Mouse (Mus musculus): Measurements from ENCODE around the gene Oprl1. TPM values are rescaled to one million over a fixed set of nuclear protein-coding genes. Genes with fewer than 3 reads are reported as not detected.

Oprl1 gene
- polyA plus RNA-seq, 1 experiment from 2014 or later, result 105 TPM

DNA sequence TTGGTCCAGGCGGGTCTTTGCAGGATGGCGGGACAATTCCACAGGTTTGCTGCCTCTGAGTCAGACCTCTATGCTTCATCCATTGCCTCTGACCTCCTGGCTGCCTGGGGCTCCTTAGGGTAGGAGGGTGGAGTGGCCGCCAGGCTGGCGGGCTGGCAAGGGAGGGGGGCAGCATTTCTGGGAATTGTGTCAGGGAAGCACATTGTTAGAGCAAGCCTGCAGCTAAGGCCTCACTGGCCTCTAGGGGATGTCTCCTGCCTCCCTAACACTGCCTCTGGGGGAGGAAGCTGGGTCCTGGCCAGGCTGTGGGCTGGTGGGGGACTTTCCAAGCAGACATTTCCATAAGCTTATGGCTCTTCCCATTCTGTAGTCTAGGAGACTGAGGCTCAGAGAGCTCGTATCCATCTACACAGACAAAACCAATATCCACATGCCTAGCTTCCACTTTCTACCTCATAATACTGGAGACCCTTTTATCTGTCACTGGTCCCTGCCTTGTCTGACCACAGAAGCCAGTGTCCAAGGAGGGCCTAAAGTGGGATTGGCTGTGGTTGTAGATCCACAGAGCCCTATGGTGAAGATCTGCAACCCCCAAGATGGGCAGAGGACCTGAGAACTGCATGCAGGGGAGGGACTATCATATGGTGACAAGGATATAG lies 37.6 kb upstream of the Oprl1 start:
- H3K9me3 ChIP-seq (ENCODE audit: control insufficient read depth, low read length), result no peaks in the 10 kb centered on the region
- H3K4me2 ChIP-seq (ENCODE audit: low read depth, low read length), result no peak overlapping the region
- no peak overlapping the region for H3K9ac ChIP-seq (replicated peaks; ENCODE audit: low read depth, low read length)
- peaks cover 9% of the 10 kb centered on the region for H3K4me1 ChIP-seq (ENCODE audit: control insufficient read depth, insufficient read depth, low read length)
- no peaks in the 10 kb centered on the region for H3K36me3 ChIP-seq (ENCODE audit: control insufficient read depth, insufficient read depth, low read length)
- H3K27me3 ChIP-seq (ENCODE audit: control insufficient read depth, insufficient read depth, low read length), result peaks cover 5% of the 10 kb centered on the region
- no peak overlapping the region for H3K4me3 ChIP-seq (ENCODE audit: low read depth, low read length)
- ATAC-seq (ENCODE audit: low read depth), result no peak
- H3K27ac ChIP-seq (ENCODE audit: low read depth, low read length), result no peak overlapping the region
- WGBS, result 65% methylated on average over 5 of the region's 5 CpGs

DNA sequence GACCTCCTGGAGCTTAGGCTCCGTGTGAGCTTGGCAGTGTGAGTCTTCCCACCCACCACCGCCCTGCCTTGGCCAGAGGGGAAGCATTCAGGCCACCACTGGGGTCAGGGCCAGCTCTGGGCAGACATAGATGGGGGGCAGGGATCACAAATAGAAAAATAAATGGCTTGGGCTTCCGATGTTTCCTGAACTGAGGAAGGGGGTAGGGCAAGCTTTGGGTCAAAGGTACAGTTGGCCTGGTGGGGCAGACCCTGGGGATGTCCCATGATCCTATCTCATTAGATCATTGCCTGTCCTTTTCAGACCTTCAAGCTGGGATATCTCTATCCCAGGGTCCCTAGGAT lies 37.1 kb upstream of the Oprl1 start:
- Histone ChIP-seq H3K27me3 (ENCODE audit: control insufficient read depth, insufficient read depth, low read length) (peaks cover under 1% of the 10 kb centered on the region; the same call in 1 of the 2 replicates), H3K36me3 (ENCODE audit: control insufficient read depth, insufficient read depth, low read length) (no peaks in the 10 kb centered on the region), H3K27ac (ENCODE audit: low read depth, low read length) (no peak overlapping the region), H3K4me3 (ENCODE audit: low read depth, low read length) (no peak overlapping the region), H3K9ac (replicated peaks; ENCODE audit: low read depth, low read length) (no peak overlapping the region), H3K4me2 (ENCODE audit: low read depth, low read length) (no peak overlapping the region), H3K9me3 (ENCODE audit: control insufficient read depth, low read length) (no peaks in the 10 kb centered on the region), H3K4me1 (ENCODE audit: control insufficient read depth, insufficient read depth, low read length) (peaks cover 9% of the 10 kb centered on the region)
- no peak for ATAC-seq (ENCODE audit: low read depth)
- WGBS, result 65% methylated on average over 3 of the region's 3 CpGs

DNA sequence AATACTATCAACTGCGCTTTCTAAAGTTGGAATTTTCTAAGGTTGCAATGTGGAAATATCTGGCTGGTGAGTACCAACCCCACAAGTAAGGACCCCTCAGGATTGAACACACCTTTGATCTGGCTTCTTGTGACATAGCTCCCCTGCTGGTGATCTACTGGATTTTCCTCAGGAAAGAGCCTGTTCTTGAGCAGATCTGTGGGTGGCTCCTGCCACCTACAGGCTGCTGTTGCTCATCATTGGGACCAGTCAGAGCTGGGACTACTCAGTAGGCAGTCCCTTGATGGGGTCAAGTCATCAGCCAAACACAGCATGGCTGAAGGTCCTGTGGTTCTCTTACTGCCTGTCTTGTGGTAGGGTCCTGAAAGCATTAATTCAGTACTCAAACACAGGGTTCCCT lies 36.0 kb upstream of the Oprl1 start:
- WGBS, result 44% methylated on average over 1 of the region's 1 CpGs
- Histone ChIP-seq H3K4me3 (ENCODE audit: low read depth, low read length) (no peak overlapping the region), H3K9ac (replicated peaks; ENCODE audit: low read depth, low read length) (no peak overlapping the region), H3K9me3 (ENCODE audit: control insufficient read depth, low read length) (no peaks in the 10 kb centered on the region), H3K36me3 (ENCODE audit: control insufficient read depth, insufficient read depth, low read length) (no peaks in the 10 kb centered on the region), H3K27ac (ENCODE audit: low read depth, low read length) (no peak overlapping the region), H3K27me3 (ENCODE audit: control insufficient read depth, insufficient read depth, low read length) (no peaks in the 10 kb centered on the region), H3K4me1 (ENCODE audit: control insufficient read depth, insufficient read depth, low read length) (peaks cover 9% of the 10 kb centered on the region), H3K4me2 (ENCODE audit: low read depth, low read length) (no peak overlapping the region)
- ATAC-seq (ENCODE audit: low read depth), result peak; percentile 64; the same call in 1 of the 2 replicates

DNA sequence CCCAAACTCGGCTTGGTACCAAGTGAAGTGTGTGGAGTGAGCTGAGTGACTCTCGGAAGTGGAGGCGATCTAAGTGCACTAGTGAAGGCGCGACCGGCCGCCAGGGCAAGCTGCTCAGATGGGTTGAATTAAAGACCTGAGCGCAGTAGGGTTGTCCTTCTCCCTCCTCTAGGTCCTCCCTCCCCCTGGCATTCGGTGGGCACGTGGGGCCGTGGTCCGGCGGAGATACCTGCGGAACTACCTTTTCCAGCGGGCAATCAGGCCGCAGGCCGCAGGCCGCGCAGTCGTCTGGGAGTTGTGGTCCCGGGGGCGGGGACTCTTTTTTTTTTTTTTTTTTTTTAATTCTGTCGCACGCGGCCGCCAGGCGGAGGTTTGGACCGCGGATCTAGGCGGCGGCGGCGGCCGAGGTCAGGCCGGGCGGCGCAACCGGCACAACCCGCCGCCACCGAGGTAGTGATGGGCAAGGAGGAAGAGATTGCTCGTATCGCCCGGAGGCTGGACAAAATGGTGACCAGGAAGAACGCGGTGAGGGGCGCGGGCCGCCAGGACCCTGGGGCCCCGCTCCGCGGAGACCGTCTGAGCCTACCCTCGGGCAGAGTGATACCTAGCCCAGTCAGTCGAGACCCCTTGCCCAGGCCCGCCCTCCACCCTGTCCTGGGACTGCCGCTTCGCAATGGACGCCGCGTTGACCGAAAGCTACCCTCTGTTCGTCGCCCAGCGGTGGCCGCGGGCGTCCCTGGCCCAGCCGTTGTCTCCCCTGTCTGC lies 34.7 kb upstream of the Oprl1 start, which contains the start of gene Tcea2:
Tcea2 (plus strand) TSS at position 360 of the 765 bp plus-strand sequence.
- Histone ChIP-seq H3K36me3 (ENCODE audit: control insufficient read depth, insufficient read depth, low read length) (no peaks in the 10 kb centered on the region), H3K27ac (ENCODE audit: low read depth, low read length) (peak within 1 kb of the TSS; percentile 60), H3K9me3 (ENCODE audit: control insufficient read depth, low read length) (no peaks in the 10 kb centered on the region), H3K27me3 (ENCODE audit: control insufficient read depth, insufficient read depth, low read length) (no peaks in the 10 kb centered on the region), H3K4me2 (ENCODE audit: low read depth, low read length) (peak within 1 kb of the TSS; percentile 94), H3K9ac (replicated peaks; ENCODE audit: low read depth, low read length) (peak within 1 kb of the TSS; percentile 84), H3K4me1 (ENCODE audit: control insufficient read depth, insufficient read depth, low read length) (peaks cover 9% of the 10 kb centered on the region), H3K4me3 (ENCODE audit: low read depth, low read length) (peak within 1 kb of the TSS; percentile 61)
- peak; percentile 65 for ATAC-seq (ENCODE audit: low read depth)
- under 1% methylated on average over 64 of the region's 69 CpGs for WGBS

DNA sequence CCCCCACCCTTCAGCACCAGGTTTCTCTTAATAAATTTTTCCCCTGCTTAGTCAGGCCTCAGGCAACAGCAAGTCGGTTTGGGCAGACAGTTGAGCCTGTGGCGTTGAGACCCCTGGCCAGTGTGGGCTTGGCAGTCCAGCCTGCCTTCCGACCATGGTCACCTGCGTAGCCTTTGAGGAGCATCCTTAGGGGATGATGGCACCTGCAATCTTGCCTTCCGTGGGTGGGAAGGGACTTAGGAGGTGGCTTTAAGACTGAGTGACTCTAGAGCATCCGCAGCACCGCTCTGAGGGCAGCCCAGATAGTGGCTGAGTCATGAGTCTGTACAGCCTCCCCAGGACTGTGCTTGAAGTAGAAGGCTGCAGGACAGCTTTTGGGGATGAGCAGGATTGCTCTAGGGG lies 34.1 kb upstream of the Oprl1 start:
- peak; percentile 44 for ATAC-seq (ENCODE audit: low read depth)
- Histone ChIP-seq H3K9me3 (ENCODE audit: control insufficient read depth, low read length) (no peaks in the 10 kb centered on the region), H3K4me3 (ENCODE audit: low read depth, low read length) (peak overlapping the region; percentile 61), H3K36me3 (ENCODE audit: control insufficient read depth, insufficient read depth, low read length) (no peaks in the 10 kb centered on the region), H3K4me2 (ENCODE audit: low read depth, low read length) (peak overlapping the region; percentile 94), H3K4me1 (ENCODE audit: control insufficient read depth, insufficient read depth, low read length) (peaks cover 9% of the 10 kb centered on the region), H3K27ac (ENCODE audit: low read depth, low read length) (peak overlapping the region; percentile 60; the same call in 1 of the 2 replicates), H3K27me3 (ENCODE audit: control insufficient read depth, insufficient read depth, low read length) (no peaks in the 10 kb centered on the region), H3K9ac (replicated peaks; ENCODE audit: low read depth, low read length) (peak overlapping the region; percentile 84)
- 22% methylated on average over 7 of the region's 7 CpGs for WGBS

DNA sequence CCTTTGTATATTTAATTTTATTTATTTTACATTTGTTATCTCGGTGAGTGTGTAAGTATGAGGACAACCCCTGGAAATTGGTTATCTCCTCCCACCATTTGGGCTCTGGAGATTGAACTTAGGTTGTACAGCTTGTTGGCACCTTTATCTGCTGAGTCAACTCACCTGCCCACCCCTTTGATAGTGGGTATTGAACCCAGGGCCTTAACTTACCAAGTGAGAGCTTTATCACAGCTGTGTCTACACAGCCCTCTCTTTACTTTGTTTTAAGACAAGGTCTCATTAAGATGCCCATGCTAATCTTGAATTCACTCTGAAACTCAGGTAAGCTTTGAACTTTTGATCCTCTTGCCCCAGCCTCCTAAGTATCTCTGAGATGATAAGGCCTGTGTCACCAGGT lies 32.8 kb upstream of the Oprl1 start:
- Histone ChIP-seq H3K4me1 (ENCODE audit: control insufficient read depth, insufficient read depth, low read length) (peaks cover 9% of the 10 kb centered on the region), H3K27ac (ENCODE audit: low read depth, low read length) (no peak overlapping the region), H3K9me3 (ENCODE audit: control insufficient read depth, low read length) (no peaks in the 10 kb centered on the region), H3K4me2 (ENCODE audit: low read depth, low read length) (no peak overlapping the region), H3K36me3 (ENCODE audit: control insufficient read depth, insufficient read depth, low read length) (peaks cover 9% of the 10 kb centered on the region; the same call in 1 of the 2 replicates), H3K9ac (replicated peaks; ENCODE audit: low read depth, low read length) (no peak overlapping the region), H3K27me3 (ENCODE audit: control insufficient read depth, insufficient read depth, low read length) (no peaks in the 10 kb centered on the region), H3K4me3 (ENCODE audit: low read depth, low read length) (no peak overlapping the region)
- 89% methylated on average over 1 of the region's 1 CpGs for WGBS
- no peak for ATAC-seq (ENCODE audit: low read depth)

DNA sequence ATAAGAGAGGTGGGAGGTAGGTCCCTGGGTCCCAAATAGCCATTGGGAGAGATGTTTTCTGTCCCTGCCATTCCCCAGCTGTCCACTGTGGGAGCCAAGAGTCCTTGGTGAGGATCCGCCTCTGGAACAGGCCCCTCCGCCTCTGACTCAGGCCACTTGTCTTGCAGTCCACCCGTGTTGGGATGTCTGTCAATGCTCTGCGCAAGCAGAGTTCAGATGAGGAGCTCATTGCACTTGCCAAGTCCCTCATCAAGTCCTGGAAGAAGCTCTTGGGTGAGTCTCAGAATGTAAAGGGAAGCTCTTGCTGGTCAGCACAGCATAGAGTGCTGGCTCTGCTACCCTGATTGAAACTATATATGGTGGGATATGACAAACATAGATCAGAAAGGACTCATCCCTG lies 31.4 kb upstream of the Oprl1 start:
- H3K4me2 ChIP-seq (ENCODE audit: low read depth, low read length), result no peak overlapping the region
- H3K9ac ChIP-seq (replicated peaks; ENCODE audit: low read depth, low read length), result no peak overlapping the region
- no peak for ATAC-seq (ENCODE audit: low read depth)
- peaks cover 9% of the 10 kb centered on the region for H3K4me1 ChIP-seq (ENCODE audit: control insufficient read depth, insufficient read depth, low read length)
- H3K36me3 ChIP-seq (ENCODE audit: control insufficient read depth, insufficient read depth, low read length), result peaks cover 16% of the 10 kb centered on the region; the same call in 1 of the 2 replicates
- no peaks in the 10 kb centered on the region for H3K9me3 ChIP-seq (ENCODE audit: control insufficient read depth, low read length)
- H3K4me3 ChIP-seq (ENCODE audit: low read depth, low read length), result no peak overlapping the region
- no peaks in the 10 kb centered on the region for H3K27me3 ChIP-seq (ENCODE audit: control insufficient read depth, insufficient read depth, low read length)
- 80% methylated on average over 4 of the region's 4 CpGs for WGBS
- H3K27ac ChIP-seq (ENCODE audit: low read depth, low read length), result no peak overlapping the region

DNA sequence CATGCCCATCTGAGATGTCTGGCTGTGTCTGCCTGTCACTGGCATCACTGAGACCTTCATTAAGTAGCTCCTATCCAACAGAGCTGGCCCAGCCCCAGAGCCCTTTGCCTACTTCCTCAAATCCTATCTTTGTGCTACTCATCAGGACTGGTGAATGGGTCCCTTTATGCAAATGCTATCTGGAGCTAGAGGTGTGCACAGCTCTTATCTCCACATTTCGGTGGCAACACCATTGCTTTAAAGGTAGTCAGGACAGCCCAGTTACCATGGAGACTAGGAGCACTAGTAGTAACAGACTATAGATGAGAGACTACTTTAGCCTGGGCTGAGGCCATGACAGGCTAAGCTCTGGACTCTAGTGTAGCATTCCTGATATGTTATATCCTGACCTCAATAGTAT lies 30.1 kb upstream of the Oprl1 start:
- H3K27ac ChIP-seq (ENCODE audit: low read depth, low read length), result no peak overlapping the region
- no peak overlapping the region for H3K4me2 ChIP-seq (ENCODE audit: low read depth, low read length)
- H3K27me3 ChIP-seq (ENCODE audit: control insufficient read depth, insufficient read depth, low read length), result no peaks in the 10 kb centered on the region
- peaks cover 5% of the 10 kb centered on the region for H3K4me1 ChIP-seq (ENCODE audit: control insufficient read depth, insufficient read depth, low read length)
- WGBS, result 97% methylated on average over 1 of the region's 1 CpGs
- no peak overlapping the region for H3K4me3 ChIP-seq (ENCODE audit: low read depth, low read length)
- H3K9ac ChIP-seq (replicated peaks; ENCODE audit: low read depth, low read length), result no peak overlapping the region
- H3K9me3 ChIP-seq (ENCODE audit: control insufficient read depth, low read length), result no peaks in the 10 kb centered on the region
- H3K36me3 ChIP-seq (ENCODE audit: control insufficient read depth, insufficient read depth, low read length), result peaks cover 27% of the 10 kb centered on the region; the same call in 1 of the 2 replicates
- ATAC-seq (ENCODE audit: low read depth), result no peak

DNA sequence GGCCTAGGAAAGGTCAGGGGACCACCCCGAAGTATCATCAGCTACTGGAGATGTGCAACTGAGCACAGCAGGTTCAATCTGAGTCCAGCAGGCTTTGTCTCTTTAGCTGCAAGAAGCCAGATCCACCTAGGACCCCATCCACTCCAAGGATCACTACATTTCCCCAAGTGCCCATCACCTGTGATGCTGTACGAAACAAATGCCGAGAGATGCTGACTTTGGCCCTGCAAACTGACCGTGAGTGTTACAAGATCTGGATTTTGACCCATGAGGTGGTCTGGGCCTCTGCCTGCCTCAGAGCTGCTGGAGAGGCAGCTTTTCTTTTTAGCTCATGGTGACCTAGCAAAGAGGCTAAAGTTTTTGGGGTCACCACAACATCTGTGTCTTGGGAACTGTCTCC lies 29.1 kb upstream of the Oprl1 start:
- ATAC-seq (ENCODE audit: low read depth), result no peak
- Histone ChIP-seq H3K4me3 (ENCODE audit: low read depth, low read length) (no peak overlapping the region), H3K36me3 (ENCODE audit: control insufficient read depth, insufficient read depth, low read length) (peaks cover 27% of the 10 kb centered on the region; the same call in 1 of the 2 replicates), H3K4me1 (ENCODE audit: control insufficient read depth, insufficient read depth, low read length) (peaks cover 4% of the 10 kb centered on the region), H3K27me3 (ENCODE audit: control insufficient read depth, insufficient read depth, low read length) (no peaks in the 10 kb centered on the region), H3K4me2 (ENCODE audit: low read depth, low read length) (no peak overlapping the region), H3K27ac (ENCODE audit: low read depth, low read length) (no peak overlapping the region), H3K9ac (replicated peaks; ENCODE audit: low read depth, low read length) (no peak overlapping the region), H3K9me3 (ENCODE audit: control insufficient read depth, low read length) (no peaks in the 10 kb centered on the region)
- 92% methylated on average over 4 of the region's 4 CpGs for WGBS

All from neural tube, embryonic 14.5 days (tissue).